Comparison of ENCODE assay signal across 8 mouse cellular contexts in the genomic region with DNA sequence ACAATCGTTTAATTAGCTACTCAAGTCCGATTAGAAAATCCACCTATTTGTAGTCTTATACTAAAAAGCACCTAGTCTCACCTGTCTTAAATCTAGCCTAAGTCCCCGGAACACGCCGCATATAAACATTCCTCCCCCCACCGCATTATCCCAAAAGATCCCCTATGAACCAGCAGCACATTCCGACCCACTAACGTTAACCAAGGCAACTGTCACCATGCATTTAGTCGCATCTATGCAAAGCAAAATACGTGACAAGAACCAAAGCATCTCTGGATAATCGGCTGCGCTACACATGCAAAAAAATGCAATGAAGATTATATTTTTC. TPM values are rescaled to one million over a fixed set of nuclear protein-coding genes. Genes with fewer than 3 reads are reported as not detected.
DNase-seq lines count a peak whose midpoint lies in the region; ATAC-seq lines count a peak whose summit lies in the region.

No protein-coding gene starts in this region.

- 2% methylated on average over 12 of the region's 12 CpGs for WGBS in heart, embryonic 16.5 days
- 4% methylated on average over 12 of the region's 12 CpGs for WGBS in embryonic facial prominence, embryonic 11.5 days
- WGBS in hindbrain, embryonic 13.5 days, result 2% methylated on average over 12 of the region's 12 CpGs
- 2% methylated on average over 12 of the region's 12 CpGs for WGBS in midbrain, embryonic 15.5 days

- peaks cover 13% of the 10 kb centered on the region for H3K4me1 ChIP-seq in heart, embryonic 16.5 days (ENCODE audit: control insufficient read depth, insufficient read depth, low read length)
- H3K4me1 ChIP-seq in embryonic facial prominence, embryonic 11.5 days (ENCODE audit: control insufficient read depth, insufficient read depth, low read length), result no peaks in the 10 kb centered on the region
- peaks cover 21% of the 10 kb centered on the region for H3K4me1 ChIP-seq in hindbrain, embryonic 13.5 days (replicated peaks)
- H3K4me1 ChIP-seq in midbrain, embryonic 15.5 days, result peaks cover 8% of the 10 kb centered on the region

- peak overlapping the region; percentile 63 for H3K9ac ChIP-seq in heart, embryonic 16.5 days (ENCODE audit: low read length)
- H3K9ac ChIP-seq in embryonic facial prominence, embryonic 11.5 days (replicated peaks; ENCODE audit: low read length), result peak overlapping the region; percentile 18; the same call in 1 of the 2 replicates
- peak overlapping the region; percentile 62 for H3K9ac ChIP-seq in hindbrain, embryonic 13.5 days
- peak overlapping the region; percentile 45 for H3K9ac ChIP-seq in midbrain, embryonic 15.5 days

- DNase-seq in heart, adult 18-20 months, result no peak
- no peak for DNase-seq in embryonic facial prominence, embryonic 11.5 days (ENCODE audit: low spot score)
- no peak for DNase-seq in testis, postnatal 10 days (ENCODE audit: low spot score)
- DNase-seq in gastrocnemius, postnatal 10 days, result no peak

- H3K9me3 ChIP-seq in heart, embryonic 16.5 days (replicated peaks; ENCODE audit: control insufficient read depth, low read length), result no peaks in the 10 kb centered on the region
- H3K9me3 ChIP-seq in embryonic facial prominence, embryonic 11.5 days (replicated peaks; ENCODE audit: control insufficient read depth, low read length), result no peaks in the 10 kb centered on the region
- H3K9me3 ChIP-seq in hindbrain, embryonic 13.5 days, result no peaks in the 10 kb centered on the region
- H3K9me3 ChIP-seq in midbrain, embryonic 15.5 days, result no peaks in the 10 kb centered on the region

- ATAC-seq in heart, embryonic 16.5 days (replicated peaks; ENCODE audit: extremely low read depth, insufficient read depth, low FRiP score), result no peak
- no peak for ATAC-seq in embryonic facial prominence, embryonic 11.5 days (replicated peaks; ENCODE audit: insufficient number of reproducible peaks, low FRiP score, low TSS enrichment, low read depth)
- ATAC-seq in hindbrain, embryonic 13.5 days (ENCODE audit: low FRiP score), result peak; percentile 34; the same call in 1 of the 2 replicates
- peak; percentile 43 for ATAC-seq in midbrain, embryonic 15.5 days (replicated peaks)
- ATAC-seq in CD4-positive, CD25-positive, alpha-beta regulatory T cell, adult 4 months, result no peak

- no peaks in the 10 kb centered on the region for H3K36me3 ChIP-seq in heart, embryonic 16.5 days (ENCODE audit: control insufficient read depth, insufficient read depth)
- no peaks in the 10 kb centered on the region for H3K36me3 ChIP-seq in embryonic facial prominence, embryonic 11.5 days (replicated peaks; ENCODE audit: control insufficient read depth, insufficient read depth, low read depth, low read length)
- H3K36me3 ChIP-seq in hindbrain, embryonic 13.5 days, result no peaks in the 10 kb centered on the region
- H3K36me3 ChIP-seq in midbrain, embryonic 15.5 days (replicated peaks), result no peaks in the 10 kb centered on the region

- H3K27ac ChIP-seq in heart, embryonic 16.5 days (ENCODE audit: low read length), result no peak overlapping the region
- no peak overlapping the region for H3K27ac ChIP-seq in embryonic facial prominence, embryonic 11.5 days (replicated peaks; ENCODE audit: low read depth, low read length)
- peak overlapping the region; percentile 72 for H3K27ac ChIP-seq in hindbrain, embryonic 13.5 days
- H3K27ac ChIP-seq in midbrain, embryonic 15.5 days, result peak overlapping the region; percentile 74

- H3K4me2 ChIP-seq in heart, embryonic 16.5 days (ENCODE audit: low read depth, low read length), result peak overlapping the region; percentile 81
- H3K4me2 ChIP-seq in embryonic facial prominence, embryonic 11.5 days (ENCODE audit: low read depth, low read length), result peak overlapping the region; percentile 41
- peak overlapping the region; percentile 67 for H3K4me2 ChIP-seq in hindbrain, embryonic 13.5 days
- H3K4me2 ChIP-seq in midbrain, embryonic 15.5 days, result peak overlapping the region; percentile 78

- H3K4me3 ChIP-seq in heart, embryonic 16.5 days (ENCODE audit: low read length), result peak overlapping the region; percentile 59
- peak overlapping the region; percentile 34 for H3K4me3 ChIP-seq in embryonic facial prominence, embryonic 11.5 days (ENCODE audit: low read depth, low read length)
- H3K4me3 ChIP-seq in hindbrain, embryonic 13.5 days, result peak overlapping the region; percentile 47
- H3K4me3 ChIP-seq in midbrain, embryonic 15.5 days, result peak overlapping the region; percentile 55

- peaks cover 28% of the 10 kb centered on the region for H3K27me3 ChIP-seq in heart, embryonic 16.5 days (ENCODE audit: control insufficient read depth, insufficient read depth, low read length)
- 0 out of 2 replicates have a peak, but pooled peaks cover 2% of the 10 kb centered on the region for H3K27me3 ChIP-seq in embryonic facial prominence, embryonic 11.5 days (ENCODE audit: control insufficient read depth, insufficient read depth, low read length)
- H3K27me3 ChIP-seq in hindbrain, embryonic 13.5 days, result peaks cover 21% of the 10 kb centered on the region
- H3K27me3 ChIP-seq in midbrain, embryonic 15.5 days (replicated peaks), result no peaks in the 10 kb centered on the region; the same call in 1 of the 2 replicates

RNA-seq across cellular contexts. Expression of gene Vsnl1, which starts 0.4 kb away (rescaled TPM):
- polyA plus RNA-seq in heart, embryonic 16.5 days (2015; fragmentation: Nextera tagmentation; extraction: Ambion mirVana), result 6.6 and 13.1 TPM in 2 replicates
- total RNA-seq in heart, adult 18-20 months (2021), result under 1 TPM; 0.40 to 0.62 TPM
- polyA plus RNA-seq in embryonic facial prominence, embryonic 11.5 days (2014; fragmentation: Nextera tagmentation; extraction: Ambion mirVana), result 3.5 and 3.6 TPM in 2 replicates
- 23.6 and 28.5 TPM in 2 replicates for polyA plus RNA-seq in hindbrain, embryonic 13.5 days (2015; fragmentation: Nextera tagmentation; extraction: Ambion mirVana)
- polyA plus RNA-seq in midbrain, embryonic 15.5 days (2015; fragmentation: Nextera tagmentation; extraction: Ambion mirVana), result 64.5 and 70.1 TPM in 2 replicates
- polyA plus RNA-seq in CD4-positive, CD25-positive, alpha-beta regulatory T cell, adult 4 months (2017; shearing (Covaris generic)), result not detected
- total RNA-seq in gastrocnemius, postnatal 10 days (2021), result under 1 TPM; 0.45 to 0.79 TPM

RNA-seq across cellular contexts. Expression of gene Rad51ap2, which starts 19.9 kb away (rescaled TPM):
- polyA plus RNA-seq in heart, embryonic 16.5 days (2015; fragmentation: Nextera tagmentation; extraction: Ambion mirVana), result 0.17 and 0.18 TPM in 2 replicates
- not detected for total RNA-seq in heart, adult 18-20 months (2021)
- polyA plus RNA-seq in embryonic facial prominence, embryonic 11.5 days (2014; fragmentation: Nextera tagmentation; extraction: Ambion mirVana), result 0.27 and 0.29 TPM in 2 replicates
- 0.27 and 0.47 TPM in 2 replicates for polyA plus RNA-seq in hindbrain, embryonic 13.5 days (2015; fragmentation: Nextera tagmentation; extraction: Ambion mirVana)
- polyA plus RNA-seq in midbrain, embryonic 15.5 days (2015; fragmentation: Nextera tagmentation; extraction: Ambion mirVana), result 0.36 and 0.41 TPM in 2 replicates
- polyA plus RNA-seq in CD4-positive, CD25-positive, alpha-beta regulatory T cell, adult 4 months (2017; shearing (Covaris generic)), result not detected
- total RNA-seq in gastrocnemius, postnatal 10 days (2021), result under 1 TPM in 1 of 2 experiments, not detected in 1; 0.07 TPM

Comparison
In these comparisons a context has a peak if more than half of its experiments do, and no peak if none do; other contexts are left out.
1. ATAC-seq: peak in hindbrain, embryonic 13.5 days (single experiment) and midbrain, embryonic 15.5 days (single experiment); none in heart, embryonic 16.5 days (single experiment), embryonic facial prominence, embryonic 11.5 days (single experiment) and CD4-positive, CD25-positive, alpha-beta regulatory T cell, adult 4 months (single experiment).
2. H3K27ac ChIP-seq: peak in hindbrain, embryonic 13.5 days (single experiment) and midbrain, embryonic 15.5 days (single experiment); none in heart, embryonic 16.5 days (single experiment) and embryonic facial prominence, embryonic 11.5 days (single experiment).
3. Peak in every context shown above with its lines, with median percentiles within 50 percentile points of each other: H3K4me2 ChIP-seq, H3K4me3 ChIP-seq and H3K9ac ChIP-seq.